Mouse (Mus musculus) limb, embryonic 14.5 days (tissue): Measurements from ENCODE around the gene Pim2. TPM values are rescaled to one million over a fixed set of nuclear protein-coding genes. Genes with fewer than 3 reads are reported as not detected.
"Not testable (repeated sequence)": the region's sequence is repeated elsewhere in the genome, so short reads cannot be mapped to it uniquely, and the experiment has no call there.

Experiments used
- ATAC-seq: fragments of 200-750 bp; cut with Nextera tagmentation; 2 replicates; pipeline ENCODE4 v1.8.0; 2017; ENCODE audit warnings: low read depth, moderate number of reproducible peaks, moderate TSS enrichment; ENCODE audit not compliant: low FRiP score
- DNase-seq: peaks from one replicate; pipeline ENCODE4 v3.0.0-alpha.2; 2015; ENCODE audit warnings: low spot score
- H3K27ac ChIP-seq: fragments of 300-500 bp; sonication (generic); replicated peaks from 2 replicates; pipeline ENCODE4 v1.5.1; 2014; ENCODE audit warnings: low read depth, mild to moderate bottlenecking, low read length, moderate library complexity, mixed read lengths
- H3K27me3 ChIP-seq: fragments of 300-500 bp; sonication (generic); 2 replicates; pipeline ENCODE4 v1.6.1; 2014; ENCODE audit warnings: low read length, mixed read lengths; ENCODE audit not compliant: control insufficient read depth, insufficient read depth
- H3K36me3 ChIP-seq: fragments of 300-500 bp; sonication (generic); 2 replicates; pipeline ENCODE4 v1.6.1; 2014; ENCODE audit warnings: mild to moderate bottlenecking, low read length, moderate library complexity, mixed read lengths; ENCODE audit not compliant: control insufficient read depth, insufficient read depth
- H3K4me1 ChIP-seq: fragments of 300-500 bp; sonication (generic); 2 replicates; pipeline ENCODE4 v1.6.1; 2014; ENCODE audit warnings: antibody characterized with exemption, low read length, mixed read lengths; ENCODE audit not compliant: control insufficient read depth, insufficient read depth
- H3K4me2 ChIP-seq: fragments of 300-500 bp; sonication (generic); replicated peaks from 2 replicates; pipeline ENCODE4 v1.6.1; 2014; ENCODE audit warnings: low read depth, mild to moderate bottlenecking, low read length, moderate library complexity; ENCODE audit not compliant: severe bottlenecking
- H3K4me3 ChIP-seq: fragments of 300-500 bp; sonication (generic); replicated peaks from 2 replicates; pipeline ENCODE4 v1.5.1; 2014; ENCODE audit warnings: low read length
- H3K9ac ChIP-seq: fragments of 300-500 bp; sonication (generic); 2 replicates; pipeline ENCODE4 v1.6.1; 2014; ENCODE audit warnings: mild to moderate bottlenecking, low read depth, low read length, moderate library complexity; ENCODE audit not compliant: severe bottlenecking
- H3K9me3 ChIP-seq: fragments of 300-500 bp; sonication (generic); 2 replicates; pipeline ENCODE4 v1.6.1; 2016; ENCODE audit warnings: low read length; ENCODE audit not compliant: control insufficient read depth
- POLR2A ChIP-seq: fragments of 200-500 bp; IDR thresholded peaks from 2 replicates; pipeline ENCODE4 v1.8.0; 2012; ENCODE audit warnings: inconsistent platforms, mild to moderate bottlenecking, moderate library complexity, borderline replicate concordance; ENCODE audit not compliant: insufficient read depth, insufficient read length; ENCODE audit errors: extremely low read depth
- WGBS: fragments of 180-500 bp; shearing (Covaris S2); extraction: QIAGEN DNeasy Blood & Tissue Kit; methylation state at CpG from one replicate; pipeline ENCODE4 v1.1.7; 2014; 5-methylcytosine and 5-hydroxymethylcytosine counted together
- polyA plus RNA-seq, 2 experiments: library from polyadenylated mRNA; depleted of rRNA in 1 of 2; stranded (reverse) in 1 of 2; unstranded in 1 of 2; fragments of >200 nt; fragmentation: Nextera tagmentation in 1 of 2; extraction: Ambion mirVana in 1 of 2; gene quantifications; 2 replicates each; pipeline versions ENCODE4 v1.2.1 to v1.2.3; 2012 to 2014

Gene Pim2
- polyA plus RNA-seq, 2 experiments, result 4.6 to 9.3 TPM

- no peaks in the 10 kb centered on the region for H3K27me3 ChIP-seq
- no peaks in the 10 kb centered on the region for H3K36me3 ChIP-seq
- ATAC-seq (peak; percentile 91), DNase-seq (peak; percentile 84)
- H3K4me3 ChIP-seq, result peak within 1 kb of the TSS; percentile 53
- peak within 1 kb of the TSS; percentile 46 for H3K4me2 ChIP-seq
- no peaks in the 10 kb centered on the region for H3K4me1 ChIP-seq
- 20% methylated on average over 41 of the region's 49 CpGs for WGBS
- H3K27ac ChIP-seq, result peak within 1 kb of the TSS; percentile 63
- peak within 1 kb of the TSS; percentile 49 for H3K9ac ChIP-seq
- TF ChIP-seq POLR2A, result peak; percentile 44; the same call in 1 of the 2 replicates
- no peaks in the 10 kb centered on the region for H3K9me3 ChIP-seq
These were observed 5.9 kb downstream of the Pim2 start, which contains the start of gene Slc35a2 for GRCm38 (mm10) chrX:7883841-7884567. Gene Slc35a2 (plus strand): TSS chrX:7884028.

- Histone ChIP-seq H3K36me3 (0 out of 2 replicates have a peak, but pooled peaks cover 12% of the 10 kb centered on the region), H3K27ac (no peak overlapping the region), H3K4me2 (peak overlapping the region; percentile 53), H3K4me1 (no peaks in the 10 kb centered on the region; the same call in 1 of the 2 replicates), H3K9me3 (no peaks in the 10 kb centered on the region), H3K9ac (peak overlapping the region; percentile 44), H3K27me3 (no peaks in the 10 kb centered on the region), H3K4me3 (peak overlapping the region; percentile 55)
- no peak for DNase-seq
- no peak for ATAC-seq
- WGBS, result 33% methylated on average over 13 of the region's 13 CpGs
- TF ChIP-seq POLR2A, result no peak
These were observed 20.1 kb downstream of the Pim2 start for GRCm38 (mm10) chrX:7898211-7898610.

- peak within 1 kb of the TSS; percentile 76 for H3K27ac ChIP-seq
- H3K27me3 ChIP-seq, result no peaks in the 10 kb centered on the region
- H3K4me3 ChIP-seq, result peak within 1 kb of the TSS; percentile 55
- DNase-seq (peak; percentile 93), ATAC-seq (peak; percentile 97)
- H3K4me2 ChIP-seq, result peak within 1 kb of the TSS; percentile 53
- peak within 1 kb of the TSS; percentile 64 for H3K9ac ChIP-seq
- H3K4me1 ChIP-seq, result no peaks in the 10 kb centered on the region; the same call in 1 of the 2 replicates
- H3K9me3 ChIP-seq, result no peaks in the 10 kb centered on the region
- WGBS, result 27% methylated on average over 62 of the region's 62 CpGs
- TF ChIP-seq POLR2A, result 0 out of 2 replicates have a peak, but pooled peaks have one; percentile 17
- H3K36me3 ChIP-seq, result 0 out of 2 replicates have a peak, but pooled peaks cover 9% of the 10 kb centered on the region
These were observed 21.1 kb downstream of the Pim2 start, which contains the start of the genes Pqbp1 and Timm17b for GRCm38 (mm10) chrX:7898880-7899874. Gene Pqbp1 (minus strand): TSS chrX:7899269. Gene Timm17b (plus strand): TSS chrX:7899357.

- Histone ChIP-seq H3K4me1 (no peaks in the 10 kb centered on the region; the same call in 1 of the 2 replicates), H3K27ac (no peak overlapping the region), H3K4me3 (no peak overlapping the region), H3K27me3 (no peaks in the 10 kb centered on the region), H3K9ac (no peak overlapping the region), H3K36me3 (peaks cover 10% of the 10 kb centered on the region), H3K9me3 (no peaks in the 10 kb centered on the region), H3K4me2 (no peak overlapping the region)
- DNase-seq (no peak), ATAC-seq (no peak)
- no peak for TF ChIP-seq POLR2A
- WGBS, result 84% methylated on average over 5 of the region's 5 CpGs
These were observed 26.4 kb downstream of the Pim2 start for GRCm38 (mm10) chrX:7904441-7904840.

GRCm38 (mm10) chrX:7907735-7908134, 29.7 kb downstream of the Pim2 start, which contains the start of gene Gm10491:
Gene Gm10491 (minus strand): TSS chrX:7907835.
- DNase-seq, result no peak
- Histone ChIP-seq H3K9ac (no peak within 1 kb of the TSS), H3K4me3 (no peak within 1 kb of the TSS), H3K4me2 (no peak within 1 kb of the TSS), H3K9me3 (no peaks in the 10 kb centered on the region), H3K36me3 (peaks cover 10% of the 10 kb centered on the region), H3K27ac (no peak within 1 kb of the TSS), H3K27me3 (no peaks in the 10 kb centered on the region), H3K4me1 (no peaks in the 10 kb centered on the region)
- no peak for ATAC-seq
- TF ChIP-seq POLR2A, result no peak
- WGBS, result 87% methylated on average over 4 of the region's 5 CpGs

GRCm38 (mm10) chrX:7909242-7909641, 31.2 kb downstream of the Pim2 start, which contains the start of gene Gm10490:
Gene Gm10490 (plus strand): TSS chrX:7909542.
- H3K4me1 ChIP-seq, H3K4me3 ChIP-seq, H3K27ac ChIP-seq, H3K4me2 ChIP-seq, H3K9me3 ChIP-seq, H3K27me3 ChIP-seq, H3K9ac ChIP-seq, DNase-seq, ATAC-seq: not testable (repeated sequence)
- 86% methylated on average over 4 of the region's 4 CpGs for WGBS
- H3K36me3 ChIP-seq, result peaks cover 10% of the 10 kb centered on the region
